Mouse (Mus musculus) hindbrain, postnatal 0 days (tissue): Measurements from ENCODE around the gene Bicral. TPM values are rescaled to one million over a fixed set of nuclear protein-coding genes. Genes with fewer than 3 reads are reported as not detected.

ENCODE experiments used
- ATAC-seq: fragments of 200-750 bp; cut with Nextera tagmentation; 2 replicates; pipeline ENCODE4 v1.8.0; 2017; ENCODE audit warnings: mild to moderate bottlenecking, moderate TSS enrichment, moderate library complexity
- DNase-seq: peaks from one replicate; pipeline ENCODE4 v3.0.0-alpha.2; 2015; ENCODE audit warnings: low spot score
- H3K27ac ChIP-seq: fragments of 300-500 bp; sonication (generic); 2 replicates; pipeline ENCODE4 v1.5.1; 2014; ENCODE audit warnings: mild to moderate bottlenecking
- H3K27me3 ChIP-seq: fragments of 300-500 bp; sonication (generic); 2 replicates; pipeline ENCODE4 v1.6.1; 2014; ENCODE audit warnings: low read length, mixed read lengths; ENCODE audit not compliant: insufficient read depth
- H3K36me3 ChIP-seq: fragments of 300-500 bp; sonication (generic); 2 replicates; pipeline ENCODE4 v1.6.1; 2014; ENCODE audit warnings: low read length, mixed read lengths; ENCODE audit not compliant: insufficient read depth
- H3K4me1 ChIP-seq: fragments of 300-500 bp; sonication (generic); 2 replicates; pipeline ENCODE4 v1.6.1; 2014; ENCODE audit warnings: antibody characterized with exemption, low read length, mixed read lengths; ENCODE audit not compliant: insufficient read depth
- H3K4me2 ChIP-seq: fragments of 300-500 bp; sonication (generic); 2 replicates; pipeline ENCODE4 v1.6.1; 2014; ENCODE audit warnings: low read depth, mild to moderate bottlenecking, low read length, moderate library complexity, mixed read lengths
- H3K4me3 ChIP-seq: fragments of 300-500 bp; sonication (generic); 2 replicates; pipeline ENCODE4 v1.5.1; 2014; ENCODE audit warnings: low read length
- H3K9ac ChIP-seq: fragments of 300-500 bp; sonication (generic); replicated peaks from 2 replicates; pipeline ENCODE4 v1.6.1; 2014; ENCODE audit warnings: mild to moderate bottlenecking, low read length, moderate library complexity, mixed read lengths
- H3K9me3 ChIP-seq: fragments of 300-500 bp; sonication (generic); 2 replicates; pipeline ENCODE4 v1.6.1; 2016; ENCODE audit warnings: low read length, mixed read lengths
- CTCF ChIP-seq: IDR thresholded peaks from 2 replicates; pipeline ENCODE4 v1.5.1; 2016; ENCODE audit warnings: antibody characterized with exemption, control low read depth, low read depth
- WGBS: fragments of 180-500 bp; shearing (Covaris S2); extraction: QIAGEN DNeasy Blood & Tissue Kit; methylation state at CpG from one replicate; pipeline ENCODE4 v1.1.7; 2014; 5-methylcytosine and 5-hydroxymethylcytosine counted together
- polyA plus RNA-seq: library from polyadenylated mRNA; unstranded; fragments of >200 nt; fragmentation: Nextera tagmentation; extraction: Ambion mirVana; gene quantifications from 2 replicates; pipeline ENCODE4 v1.2.1, GENCODE M21; 2015
- total RNA-seq: library from RNA; depleted of rRNA; stranded (reverse); fragments of >200 nt; gene quantifications from 2 replicates; pipeline ENCODE4 v1.2.3, GENCODE M21; 2014

Gene Bicral
- total and polyA plus RNA-seq, 2 experiments from 2014 or later, result 5.2 to 22.9 TPM

- Histone ChIP-seq H3K4me1 (no peaks in the 10 kb centered on the region), H3K9ac (no peak overlapping the region), H3K4me2 (0 out of 2 replicates have a peak overlapping the region, but pooled peaks have one; percentile 13), H3K4me3 (no peak overlapping the region), H3K9me3 (no peaks in the 10 kb centered on the region), H3K36me3 (no peaks in the 10 kb centered on the region), H3K27me3 (no peaks in the 10 kb centered on the region), H3K27ac (no peak overlapping the region)
- DNase-seq (no peak), ATAC-seq (no peak)
- no peak for TF ChIP-seq CTCF
- WGBS, result 39% methylated on average over 10 of the region's 10 CpGs
These were observed 13.5 kb downstream of the Bicral start for GRCm38 (mm10) chr17:46844811-46845210.

- Histone ChIP-seq H3K9me3 (no peaks in the 10 kb centered on the region), H3K4me2 (no peak overlapping the region), H3K4me3 (no peak overlapping the region), H3K27ac (no peak overlapping the region), H3K36me3 (no peaks in the 10 kb centered on the region), H3K4me1 (no peaks in the 10 kb centered on the region), H3K9ac (no peak overlapping the region), H3K27me3 (no peaks in the 10 kb centered on the region)
- no peak for TF ChIP-seq CTCF
- 75% methylated on average over 7 of the region's 7 CpGs for WGBS
- DNase-seq (no peak), ATAC-seq (no peak)
These were observed 14.6 kb downstream of the Bicral start for GRCm38 (mm10) chr17:46843716-46844115.

GRCm38 (mm10) chr17:46843022-46843421 is 15.3 kb downstream of the Bicral start:
- Histone ChIP-seq H3K9ac (no peak overlapping the region), H3K4me3 (no peak overlapping the region), H3K9me3 (no peaks in the 10 kb centered on the region), H3K36me3 (no peaks in the 10 kb centered on the region), H3K27me3 (no peaks in the 10 kb centered on the region), H3K4me2 (no peak overlapping the region), H3K4me1 (no peaks in the 10 kb centered on the region), H3K27ac (no peak overlapping the region)
- ATAC-seq (no peak), DNase-seq (no peak)
- 83% methylated on average over 2 of the region's 2 CpGs for WGBS
- no peak for TF ChIP-seq CTCF

GRCm38 (mm10) chr17:46840304-46841010 is 17.8 kb downstream of the Bicral start:
- no peak for ATAC-seq
- Histone ChIP-seq H3K4me3 (no peak overlapping the region), H3K36me3 (no peaks in the 10 kb centered on the region), H3K4me1 (no peaks in the 10 kb centered on the region), H3K9me3 (no peaks in the 10 kb centered on the region), H3K27ac (no peak overlapping the region), H3K4me2 (no peak overlapping the region), H3K9ac (no peak overlapping the region), H3K27me3 (no peaks in the 10 kb centered on the region)
- DNase-seq, result no peak
- no peak for TF ChIP-seq CTCF
- WGBS, result 84% methylated on average over 10 of the region's 10 CpGs

GRCm38 (mm10) chr17:46838396-46838920 is 19.8 kb downstream of the Bicral start:
- no peak overlapping the region for H3K4me3 ChIP-seq
- no peak for DNase-seq
- H3K9ac ChIP-seq, result no peak overlapping the region
- ATAC-seq, result no peak
- WGBS, result 73% methylated on average over 7 of the region's 7 CpGs
- no peaks in the 10 kb centered on the region for H3K27me3 ChIP-seq
- H3K36me3 ChIP-seq, result no peaks in the 10 kb centered on the region
- no peak overlapping the region for H3K27ac ChIP-seq
- no peaks in the 10 kb centered on the region for H3K9me3 ChIP-seq
- H3K4me2 ChIP-seq, result no peak overlapping the region
- H3K4me1 ChIP-seq, result no peaks in the 10 kb centered on the region
- TF ChIP-seq CTCF, result no peak

GRCm38 (mm10) chr17:46837897-46838296 is 20.4 kb downstream of the Bicral start:
- Histone ChIP-seq H3K36me3 (no peaks in the 10 kb centered on the region), H3K4me1 (no peaks in the 10 kb centered on the region), H3K4me3 (no peak overlapping the region), H3K27me3 (no peaks in the 10 kb centered on the region), H3K27ac (no peak overlapping the region), H3K9me3 (no peaks in the 10 kb centered on the region), H3K4me2 (no peak overlapping the region), H3K9ac (no peak overlapping the region)
- TF ChIP-seq CTCF, result no peak
- WGBS, result 80% methylated on average over 2 of the region's 2 CpGs
- DNase-seq, result no peak
- no peak for ATAC-seq

GRCm38 (mm10) chr17:46835093-46835715 is 23.1 kb downstream of the Bicral start:
- Histone ChIP-seq H3K4me2 (no peak overlapping the region), H3K4me3 (no peak overlapping the region), H3K9me3 (no peaks in the 10 kb centered on the region), H3K27ac (no peak overlapping the region), H3K27me3 (no peaks in the 10 kb centered on the region), H3K9ac (no peak overlapping the region), H3K4me1 (no peaks in the 10 kb centered on the region), H3K36me3 (no peaks in the 10 kb centered on the region)
- WGBS, result 89% methylated on average over 6 of the region's 6 CpGs
- ATAC-seq (no peak), DNase-seq (no peak)
- no peak for TF ChIP-seq CTCF
